Mouse (Mus musculus) neural tube, embryonic 13.5 days (tissue): ENCODE data around the gene Adsl. TPM values are rescaled to one million over a fixed set of nuclear protein-coding genes. Genes with fewer than 3 reads are reported as not detected.
"Not testable (repeated sequence)": the region's sequence is repeated elsewhere in the genome, so short reads cannot be mapped to it uniquely, and the experiment has no call there.

Experiments used
- ATAC-seq: fragments of 200-750 bp; cut with Nextera tagmentation; 2 replicates; pipeline ENCODE4 v1.8.0; 2017; ENCODE audit warnings: low read depth, mild to moderate bottlenecking, moderate TSS enrichment, moderate library complexity
- H3K27ac ChIP-seq: fragments of 300-500 bp; sonication (generic); replicated peaks from 2 replicates; pipeline ENCODE4 v1.5.1; 2015; ENCODE audit warnings: moderate library complexity, mild to moderate bottlenecking, inconsistent platforms
- H3K27me3 ChIP-seq: fragments of 300-500 bp; sonication (generic); 2 replicates; pipeline ENCODE4 v1.6.1; 2015; ENCODE audit warnings: mild to moderate bottlenecking, inconsistent platforms
- H3K36me3 ChIP-seq: fragments of 300-500 bp; sonication (generic); 2 replicates; pipeline ENCODE4 v1.6.1; 2015; ENCODE audit warnings: mild to moderate bottlenecking, inconsistent platforms
- H3K4me1 ChIP-seq: fragments of 300-500 bp; sonication (generic); replicated peaks from 2 replicates; pipeline ENCODE4 v1.6.1; 2015; ENCODE audit warnings: inconsistent platforms
- H3K4me2 ChIP-seq: fragments of 300-500 bp; sonication (generic); 2 replicates; pipeline ENCODE4 v1.6.1; 2015; ENCODE audit warnings: inconsistent platforms, mild to moderate bottlenecking, moderate library complexity
- H3K4me3 ChIP-seq: fragments of 300-500 bp; sonication (generic); 2 replicates; pipeline ENCODE4 v1.5.1; 2015; ENCODE audit warnings: mild to moderate bottlenecking, inconsistent platforms
- H3K9ac ChIP-seq: fragments of 300-500 bp; sonication (generic); 2 replicates; pipeline ENCODE4 v1.6.1; 2015; ENCODE audit warnings: moderate library complexity, mild to moderate bottlenecking, inconsistent platforms
- H3K9me3 ChIP-seq: fragments of 300-500 bp; sonication (generic); 2 replicates; pipeline ENCODE4 v1.6.1; 2016; ENCODE audit warnings: inconsistent platforms
- WGBS: fragments of 180-500 bp; shearing (Covaris S2); methylation state at CpG from one replicate; pipeline ENCODE4 v1.1.7; 2015; 5-methylcytosine and 5-hydroxymethylcytosine counted together
- polyA plus RNA-seq: library from polyadenylated mRNA; unstranded; fragments of >200 nt; fragmentation: Nextera tagmentation; extraction: Ambion mirVana; gene quantifications from 2 replicates; pipeline ENCODE4 v1.2.1, GENCODE M21; 2015

The Adsl gene
- 90.5 and 100.0 TPM in 2 replicates for polyA plus RNA-seq

DNA sequence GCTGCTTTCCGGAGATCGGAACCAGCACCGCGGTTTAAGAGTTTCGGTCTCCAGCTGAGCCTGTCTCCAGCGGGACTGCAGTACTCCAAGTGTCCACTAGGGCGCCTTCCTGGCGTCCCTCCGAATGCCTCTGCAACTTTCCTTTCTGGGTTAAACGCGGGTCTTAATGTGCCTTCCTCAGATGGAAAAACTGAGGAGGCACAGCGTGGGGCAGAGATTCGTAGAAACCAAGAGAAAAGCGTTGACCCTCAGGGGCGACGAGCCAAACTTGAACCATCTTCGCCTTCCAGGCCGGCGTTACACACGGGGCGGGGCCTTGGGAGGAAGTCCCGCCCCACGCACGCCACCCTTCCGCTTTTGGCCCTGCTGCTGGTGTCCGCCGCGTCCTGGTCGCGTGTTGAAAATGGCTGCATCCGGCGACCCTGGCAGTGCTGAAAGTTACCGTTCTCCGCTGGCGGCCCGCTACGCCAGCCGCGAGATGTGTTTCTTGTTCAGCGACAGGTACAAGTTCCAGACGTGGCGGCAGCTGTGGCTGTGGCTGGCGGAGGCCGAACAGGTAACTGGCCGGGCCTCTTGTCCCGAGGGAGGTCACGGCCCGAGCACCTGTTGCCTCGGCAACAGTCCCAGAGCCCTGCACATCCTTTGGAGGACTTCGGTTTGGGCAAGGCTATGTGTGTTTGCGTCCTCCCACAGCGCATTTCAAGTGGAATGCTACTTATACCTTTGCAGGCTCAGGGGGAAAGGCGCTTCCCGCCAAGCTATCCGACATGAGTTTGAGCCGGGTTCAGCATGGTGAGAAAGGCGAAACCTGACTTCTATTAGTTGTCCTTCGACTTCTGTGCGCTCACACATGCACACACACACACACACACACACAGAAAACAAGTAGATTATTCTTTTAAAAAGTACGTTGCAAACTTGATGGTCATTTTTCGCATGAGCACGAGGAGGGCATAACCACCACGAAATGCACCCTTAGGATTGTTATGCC, at the start of gene Adsl:
Gene Adsl, plus strand, starts transcription at position 346 of the 991 bp plus-strand sequence.
- WGBS = under 1% methylated on average over 63 of the region's 63 CpGs
- peak within 1 kb of the TSS; percentile 74 for H3K27ac ChIP-seq
- H3K4me2 ChIP-seq = peak within 1 kb of the TSS; percentile 77
- ATAC-seq = peak; percentile 96
- peaks cover 14% of the 10 kb centered on the region for H3K36me3 ChIP-seq
- H3K27me3 ChIP-seq = no peaks in the 10 kb centered on the region
- peak within 1 kb of the TSS; percentile 92 for H3K4me3 ChIP-seq
- H3K4me1 ChIP-seq = peaks cover 18% of the 10 kb centered on the region
- peak within 1 kb of the TSS; percentile 81 for H3K9ac ChIP-seq
- no peaks in the 10 kb centered on the region for H3K9me3 ChIP-seq

- H3K36me3 ChIP-seq = peaks cover 91% of the 10 kb centered on the region
- no peak for ATAC-seq
- no peak overlapping the region for H3K27ac ChIP-seq
- no peak overlapping the region for H3K9ac ChIP-seq
- H3K4me1 ChIP-seq = no peaks in the 10 kb centered on the region
- H3K27me3 ChIP-seq = no peaks in the 10 kb centered on the region
- no peaks in the 10 kb centered on the region for H3K9me3 ChIP-seq
- H3K4me2 ChIP-seq = no peak overlapping the region
- WGBS = 84% methylated on average over 2 of the region's 2 CpGs
- no peak overlapping the region for H3K4me3 ChIP-seq
These were observed 48.5 kb upstream of the Adsl start for GRCm38 (mm10) chr15:80899806-80900205.

DNA sequence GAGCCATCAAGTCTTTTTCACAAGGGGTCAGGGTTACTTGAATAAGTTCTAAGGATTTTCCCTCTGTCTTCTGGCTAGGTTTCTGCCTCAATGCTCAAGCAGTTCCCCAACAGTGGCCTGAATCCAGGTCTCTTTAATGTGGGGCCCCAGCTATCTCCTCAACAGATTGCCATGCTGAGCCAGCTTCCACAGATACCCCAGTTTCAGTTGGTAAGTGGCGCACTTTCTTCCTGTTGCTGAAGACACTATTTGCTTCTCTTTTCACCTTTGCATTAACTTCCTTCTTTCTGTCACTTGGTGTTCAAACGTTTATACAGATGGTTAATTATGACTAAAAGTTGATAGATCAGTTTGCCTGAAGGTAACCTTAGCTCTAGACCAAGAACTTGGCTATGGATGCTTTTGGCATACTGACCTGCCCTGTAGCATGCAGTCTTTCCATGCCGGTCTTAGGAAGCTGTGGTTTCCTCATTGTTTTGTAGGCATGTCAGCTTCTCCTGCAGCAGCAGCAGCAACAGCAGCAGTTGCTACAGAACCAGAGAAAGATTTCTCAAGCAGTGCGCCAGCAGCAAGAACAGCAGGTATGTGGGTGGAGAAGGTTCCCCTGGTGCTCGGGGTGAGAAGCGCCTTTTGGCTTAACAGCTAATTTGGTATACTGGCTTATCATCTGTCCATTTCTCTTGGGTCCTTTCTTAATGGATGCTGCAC, 46.3 kb upstream of the Adsl start:
- no peaks in the 10 kb centered on the region for H3K27me3 ChIP-seq
- 94% methylated on average over 6 of the region's 6 CpGs for WGBS
- H3K4me3 ChIP-seq = no peak overlapping the region
- H3K4me2 ChIP-seq = no peak overlapping the region
- no peaks in the 10 kb centered on the region for H3K4me1 ChIP-seq
- no peak for ATAC-seq
- H3K9me3 ChIP-seq = no peaks in the 10 kb centered on the region
- peaks cover 91% of the 10 kb centered on the region for H3K36me3 ChIP-seq
- H3K9ac ChIP-seq = no peak overlapping the region
- H3K27ac ChIP-seq = no peak overlapping the region

- H3K27ac ChIP-seq, H3K4me3 ChIP-seq, H3K4me1 ChIP-seq, H3K9me3 ChIP-seq, H3K4me2 ChIP-seq, H3K9ac ChIP-seq, H3K27me3 ChIP-seq, ATAC-seq: not testable (repeated sequence)
- peaks cover 83% of the 10 kb centered on the region for H3K36me3 ChIP-seq
- WGBS = 93% methylated on average over 6 of the region's 6 CpGs
These were observed 43.5 kb upstream of the Adsl start for GRCm38 (mm10) chr15:80904776-80905175.

DNA sequence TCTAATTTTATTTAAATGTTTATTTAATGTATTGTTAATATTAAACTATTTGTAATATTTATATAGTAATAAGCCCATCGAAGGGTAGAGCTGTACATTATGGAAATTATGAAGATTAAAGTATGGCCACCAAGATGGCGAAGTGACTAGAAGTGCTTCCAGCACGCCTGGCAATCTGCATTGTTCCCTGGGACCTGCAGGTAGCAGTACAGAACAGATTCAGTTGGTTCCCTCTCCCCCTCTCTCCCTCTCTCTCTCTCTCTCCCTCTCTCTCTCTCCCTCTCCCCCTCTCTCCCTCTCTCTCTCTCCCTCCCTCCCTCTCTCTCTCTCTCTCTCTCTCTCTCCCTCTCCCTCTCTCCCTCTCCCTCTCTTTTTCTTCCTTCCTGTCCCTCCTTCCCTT, 38.1 kb upstream of the Adsl start:
- ATAC-seq = no peak
- Histone ChIP-seq H3K27ac (no peak overlapping the region), H3K9me3 (no peaks in the 10 kb centered on the region), H3K4me3 (no peak overlapping the region), H3K9ac (no peak overlapping the region), H3K4me1 (no peaks in the 10 kb centered on the region), H3K36me3 (peaks cover 77% of the 10 kb centered on the region), H3K4me2 (no peak overlapping the region), H3K27me3 (no peaks in the 10 kb centered on the region)
- whole genome bisulfite sequencing = 98% methylated on average over 3 of the region's 3 CpGs

- peaks cover 76% of the 10 kb centered on the region for H3K36me3 ChIP-seq
These were observed 37.3 kb upstream of the Adsl start for GRCm38 (mm10) chr15:80910790-80911531.

DNA sequence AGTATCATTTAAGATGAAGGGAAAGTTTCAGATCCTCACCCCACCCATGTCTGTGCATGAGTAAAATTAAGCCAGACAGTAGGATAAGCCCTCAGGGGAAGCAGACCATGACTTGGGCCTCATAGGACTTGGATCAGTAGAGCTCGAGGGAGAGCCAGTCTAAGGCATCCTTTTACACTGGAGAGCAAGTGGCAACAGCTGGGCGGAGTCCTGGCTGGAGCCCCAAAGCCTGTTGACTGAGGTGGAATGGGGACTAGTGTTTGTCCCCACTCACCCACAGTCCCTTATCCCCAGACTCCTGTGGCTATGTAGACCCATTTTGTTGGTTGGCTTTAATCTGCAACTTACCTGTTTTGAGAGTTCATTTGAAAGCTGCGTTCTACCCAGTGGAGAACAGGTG, 36.1 kb upstream of the Adsl start:
- no peaks in the 10 kb centered on the region for H3K27me3 ChIP-seq
- H3K9me3 ChIP-seq = no peaks in the 10 kb centered on the region
- H3K4me2 ChIP-seq = no peak overlapping the region
- ATAC-seq = no peak
- H3K4me3 ChIP-seq = no peak overlapping the region
- no peak overlapping the region for H3K9ac ChIP-seq
- H3K36me3 ChIP-seq = peaks cover 74% of the 10 kb centered on the region
- 92% methylated on average over 3 of the region's 3 CpGs for WGBS
- no peaks in the 10 kb centered on the region for H3K4me1 ChIP-seq
- H3K27ac ChIP-seq = no peak overlapping the region

More at GRCm38 (mm10) chr15:80910790-80911531, 37.3 kb upstream of the Adsl start:
- Histone ChIP-seq H3K9me3 (no peaks in the 10 kb centered on the region), H3K9ac (no peak overlapping the region), H3K4me2 (no peak overlapping the region), H3K27ac (no peak overlapping the region), H3K4me1 (no peaks in the 10 kb centered on the region), H3K27me3 (no peaks in the 10 kb centered on the region), H3K4me3 (no peak overlapping the region)
- no peak for ATAC-seq
- 94% methylated on average over 4 of the region's 4 CpGs for WGBS

- Histone ChIP-seq H3K9me3 (no peaks in the 10 kb centered on the region), H3K27ac (no peak overlapping the region), H3K4me1 (no peaks in the 10 kb centered on the region), H3K27me3 (no peaks in the 10 kb centered on the region), H3K36me3 (peaks cover 79% of the 10 kb centered on the region), H3K4me3 (no peak overlapping the region), H3K9ac (no peak overlapping the region), H3K4me2 (no peak overlapping the region)
- WGBS = 91% methylated on average over 1 of the region's 1 CpGs
- no peak for ATAC-seq
These were observed 34.5 kb upstream of the Adsl start for GRCm38 (mm10) chr15:80913803-80914202.

DNA sequence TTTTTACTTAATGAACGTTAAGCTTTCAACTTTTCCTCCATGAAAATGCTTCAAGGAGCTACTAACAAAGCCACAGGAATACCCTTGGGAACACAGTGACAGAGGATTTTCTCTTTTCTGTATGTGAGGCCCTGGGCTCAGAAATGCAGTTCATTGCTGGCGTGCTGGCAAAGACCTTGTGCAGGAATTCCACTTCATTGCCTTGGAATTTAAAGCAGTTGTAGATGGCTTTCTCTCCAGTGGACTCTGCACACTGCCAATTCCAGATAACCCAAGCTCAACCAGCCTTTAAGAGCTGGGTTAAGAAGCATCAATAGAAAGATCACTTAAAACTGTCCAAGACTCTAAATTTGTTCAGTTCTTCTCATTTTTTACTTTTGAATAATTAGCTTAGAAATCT, 32.4 kb upstream of the Adsl start:
- Histone ChIP-seq H3K9ac (no peak overlapping the region), H3K9me3 (no peaks in the 10 kb centered on the region), H3K4me2 (no peak overlapping the region), H3K4me1 (no peaks in the 10 kb centered on the region), H3K4me3 (no peak overlapping the region), H3K27ac (no peak overlapping the region), H3K27me3 (no peaks in the 10 kb centered on the region), H3K36me3 (peaks cover 91% of the 10 kb centered on the region)
- WGBS = 81% methylated on average over 2 of the region's 2 CpGs
- no peak for ATAC-seq

GRCm38 (mm10) chr15:80916621-80917020, 31.7 kb upstream of the Adsl start:
- WGBS = 93% methylated on average over 7 of the region's 7 CpGs
- Histone ChIP-seq H3K9ac (no peak overlapping the region), H3K4me3 (no peak overlapping the region), H3K27ac (no peak overlapping the region), H3K27me3 (no peaks in the 10 kb centered on the region), H3K36me3 (peaks cover 91% of the 10 kb centered on the region), H3K4me1 (no peaks in the 10 kb centered on the region), H3K4me2 (no peak overlapping the region), H3K9me3 (no peaks in the 10 kb centered on the region)
- ATAC-seq = no peak

DNA sequence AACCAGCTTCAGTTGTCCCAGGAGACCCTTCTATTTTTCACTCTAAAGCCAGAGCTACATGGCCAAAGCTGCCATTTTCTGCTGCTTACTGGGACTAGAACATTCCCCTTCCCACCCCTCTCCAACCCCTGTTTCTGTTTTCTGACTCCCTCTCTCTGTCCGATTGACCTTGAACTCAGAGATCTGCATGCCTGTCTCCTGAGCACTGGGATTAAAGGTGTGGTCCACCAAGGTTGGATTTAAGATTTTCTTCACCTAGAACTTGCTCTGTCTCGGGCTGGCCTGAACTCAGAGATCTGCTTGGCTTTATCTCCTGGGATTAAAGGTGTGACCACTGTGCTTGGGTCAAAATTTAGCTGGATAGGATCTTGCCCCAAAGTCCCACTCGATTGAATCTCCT, 27.9 kb upstream of the Adsl start:
- Histone ChIP-seq H3K27me3 (no peaks in the 10 kb centered on the region), H3K4me3 (no peak overlapping the region), H3K4me2 (no peak overlapping the region), H3K4me1 (no peaks in the 10 kb centered on the region), H3K27ac (no peak overlapping the region), H3K9ac (no peak overlapping the region), H3K36me3 (peaks cover 87% of the 10 kb centered on the region), H3K9me3 (no peaks in the 10 kb centered on the region)
- ATAC-seq = no peak
- WGBS = 95% methylated on average over 3 of the region's 3 CpGs

GRCm38 (mm10) chr15:80921781-80922180, 26.5 kb upstream of the Adsl start:
- H3K9me3 ChIP-seq = no peaks in the 10 kb centered on the region
- H3K27ac ChIP-seq = no peak overlapping the region
- H3K4me2 ChIP-seq = no peak overlapping the region
- no peak overlapping the region for H3K4me3 ChIP-seq
- H3K4me1 ChIP-seq = no peaks in the 10 kb centered on the region
- H3K9ac ChIP-seq = no peak overlapping the region
- H3K27me3 ChIP-seq = no peaks in the 10 kb centered on the region
- 82% methylated on average over 4 of the region's 4 CpGs for WGBS
- peaks cover 86% of the 10 kb centered on the region for H3K36me3 ChIP-seq
- ATAC-seq = no peak
